Mouse (Mus musculus) stomach, embryonic 16.5 days (tissue): ENCODE measurements at regions not wholly inside any gene's neighbourhood (a gene's known extent, or its start where the extent isn't known, plus 50 kb on each side); places are given as distances from the start of the nearest gene placed in this dataset.
A peak's percentile ranks its signal among the peaks of the same experiment; 100 is the strongest.

Experiments
- ATAC-seq: fragments of 200-750 bp; cut with Nextera tagmentation; 2 replicates; pipeline ENCODE4 v1.8.0; 2017; ENCODE audit warnings: moderate number of reproducible peaks, moderate TSS enrichment; ENCODE audit not compliant: insufficient read depth, low FRiP score
- H3K27ac ChIP-seq: fragments of 300-500 bp; sonication (generic); 2 replicates; pipeline ENCODE4 v1.5.1; 2014; ENCODE audit warnings: low read length
- H3K27me3 ChIP-seq: fragments of 300-500 bp; sonication (generic); 2 replicates; pipeline ENCODE4 v1.6.1; 2014; ENCODE audit warnings: low read length, control low read depth, mixed read lengths; ENCODE audit not compliant: control insufficient read depth, insufficient read depth
- H3K36me3 ChIP-seq: fragments of 300-500 bp; sonication (generic); 2 replicates; pipeline ENCODE4 v1.6.1; 2014; ENCODE audit warnings: low read length; ENCODE audit not compliant: control insufficient read depth, insufficient read depth
- H3K4me1 ChIP-seq: fragments of 300-500 bp; sonication (generic); 2 replicates; pipeline ENCODE4 v1.6.1; 2014; ENCODE audit warnings: low read length, control low read depth, mixed read lengths; ENCODE audit not compliant: control insufficient read depth, insufficient read depth
- H3K4me2 ChIP-seq: fragments of 300-500 bp; sonication (generic); 2 replicates; pipeline ENCODE4 v1.6.1; 2014; ENCODE audit warnings: low read depth, low read length, mixed read lengths
- H3K4me3 ChIP-seq: fragments of 300-500 bp; sonication (generic); replicated peaks from 2 replicates; pipeline ENCODE4 v1.5.1; 2014; ENCODE audit warnings: mild to moderate bottlenecking, low read length
- H3K9ac ChIP-seq: fragments of 300-500 bp; sonication (generic); 2 replicates; pipeline ENCODE4 v1.6.1; 2014; ENCODE audit warnings: low read length
- H3K9me3 ChIP-seq: fragments of 300-500 bp; sonication (generic); replicated peaks from 2 replicates; pipeline ENCODE4 v1.6.1; 2016; ENCODE audit warnings: low read length, control low read depth; ENCODE audit not compliant: control insufficient read depth
- WGBS: fragments of 180-500 bp; shearing (Covaris S2); extraction: QIAGEN DNeasy Blood & Tissue Kit; methylation state at CpG from one replicate; pipeline ENCODE4 v1.1.7; 2014; 5-methylcytosine and 5-hydroxymethylcytosine counted together

GRCm38 (mm10) chr13:28426085-28426484, 168.8 kb downstream of the Gm11361 start:
- WGBS: 73% methylated on average over 4 of the region's 4 CpGs
- Histone ChIP-seq H3K4me3 (no peak overlapping the region), H3K36me3 (no peaks in the 10 kb centered on the region), H3K27ac (no peak overlapping the region), H3K4me2 (no peak overlapping the region), H3K4me1 (peaks cover 4% of the 10 kb centered on the region; the same call in 1 of the 2 replicates), H3K9me3 (no peaks in the 10 kb centered on the region), H3K27me3 (no peaks in the 10 kb centered on the region), H3K9ac (no peak overlapping the region)
- no peak for ATAC-seq

GRCm38 (mm10) chr13:28425116-28425515, 167.8 kb downstream of the Gm11361 start:
- WGBS: 61% methylated on average over 3 of the region's 3 CpGs

GRCm38 (mm10) chr13:28424446-28425059, 167.2 kb downstream of the Gm11361 start:
- Histone ChIP-seq H3K4me1 (peaks cover 4% of the 10 kb centered on the region), H3K4me3 (no peak overlapping the region), H3K36me3 (no peaks in the 10 kb centered on the region), H3K9ac (no peak overlapping the region), H3K27me3 (no peaks in the 10 kb centered on the region), H3K4me2 (no peak overlapping the region), H3K27ac (no peak overlapping the region), H3K9me3 (no peaks in the 10 kb centered on the region)
- ATAC-seq: peak; percentile 64
- 15% methylated on average over 8 of the region's 8 CpGs for WGBS

More at GRCm38 (mm10) chr13:28425116-28425515, 167.8 kb downstream of the Gm11361 start:
- Histone ChIP-seq H3K27ac (peak overlapping the region; percentile 51; the same call in 1 of the 2 replicates), H3K9ac (no peak overlapping the region), H3K4me1 (peaks cover 4% of the 10 kb centered on the region; the same call in 1 of the 2 replicates), H3K4me2 (no peak overlapping the region), H3K36me3 (no peaks in the 10 kb centered on the region), H3K9me3 (no peaks in the 10 kb centered on the region), H3K27me3 (no peaks in the 10 kb centered on the region), H3K4me3 (no peak overlapping the region)
- no peak for ATAC-seq

GRCm38 (mm10) chr13:28421309-28421708, 164.0 kb downstream of the Gm11361 start:
- WGBS: 76% methylated on average over 3 of the region's 3 CpGs
- peaks cover 32% of the 10 kb centered on the region for H3K4me1 ChIP-seq

GRCm38 (mm10) chr13:28420636-28421035, 163.3 kb downstream of the Gm11361 start:
- no peak for ATAC-seq
- Histone ChIP-seq H3K27ac (no peak overlapping the region), H3K27me3 (no peaks in the 10 kb centered on the region), H3K36me3 (no peaks in the 10 kb centered on the region), H3K4me2 (no peak overlapping the region), H3K9me3 (no peaks in the 10 kb centered on the region), H3K4me3 (no peak overlapping the region), H3K4me1 (peaks cover 36% of the 10 kb centered on the region), H3K9ac (no peak overlapping the region)
- 84% methylated on average over 3 of the region's 3 CpGs for WGBS

More at GRCm38 (mm10) chr13:28421309-28421708, 164.0 kb downstream of the Gm11361 start:
- no peak for ATAC-seq
- H3K27ac ChIP-seq: no peak overlapping the region
- H3K4me2 ChIP-seq: no peak overlapping the region
- H3K9me3 ChIP-seq: no peaks in the 10 kb centered on the region
- H3K4me3 ChIP-seq: no peak overlapping the region
- no peak overlapping the region for H3K9ac ChIP-seq
- H3K27me3 ChIP-seq: no peaks in the 10 kb centered on the region
- no peaks in the 10 kb centered on the region for H3K36me3 ChIP-seq

- H3K9me3 ChIP-seq: no peaks in the 10 kb centered on the region
- H3K36me3 ChIP-seq: no peaks in the 10 kb centered on the region
- no peak overlapping the region for H3K27ac ChIP-seq
- H3K4me3 ChIP-seq: no peak overlapping the region
- H3K4me2 ChIP-seq: peak overlapping the region; percentile 23; the same call in 1 of the 2 replicates
- ATAC-seq: no peak
- no peaks in the 10 kb centered on the region for H3K27me3 ChIP-seq
- WGBS: 55% methylated on average over 16 of the region's 16 CpGs
- peaks cover 34% of the 10 kb centered on the region for H3K4me1 ChIP-seq
- H3K9ac ChIP-seq: no peak overlapping the region
These were observed 162.6 kb downstream of the Gm11361 start for GRCm38 (mm10) chr13:28419950-28420381.

- H3K4me2 ChIP-seq: peak overlapping the region; percentile 39
- peak overlapping the region; percentile 55 for H3K9ac ChIP-seq
- H3K4me1 ChIP-seq: peaks cover 32% of the 10 kb centered on the region
- no peak overlapping the region for H3K4me3 ChIP-seq
- H3K27ac ChIP-seq: peak overlapping the region; percentile 88
- 80% methylated on average over 17 of the region's 17 CpGs for whole genome bisulfite sequencing
- no peaks in the 10 kb centered on the region for H3K9me3 ChIP-seq
- no peaks in the 10 kb centered on the region for H3K36me3 ChIP-seq
- no peaks in the 10 kb centered on the region for H3K27me3 ChIP-seq
- no peak for ATAC-seq
These were observed 161.8 kb downstream of the Gm11361 start for GRCm38 (mm10) chr13:28418936-28419681.

- Histone ChIP-seq H3K4me1 (peaks cover 32% of the 10 kb centered on the region), H3K27me3 (no peaks in the 10 kb centered on the region), H3K4me3 (peak overlapping the region; percentile 22), H3K36me3 (no peaks in the 10 kb centered on the region), H3K4me2 (peak overlapping the region; percentile 39), H3K9me3 (no peaks in the 10 kb centered on the region), H3K27ac (peak overlapping the region; percentile 88), H3K9ac (peak overlapping the region; percentile 57)
- ATAC-seq: peak; percentile 89
- WGBS: 7% methylated on average over 11 of the region's 11 CpGs
These were observed 160.9 kb downstream of the Gm11361 start for GRCm38 (mm10) chr13:28417929-28418881.
